Mouse (Mus musculus) midbrain, embryonic 11.5 days (tissue): ENCODE results near the gene Fnip2. TPM values are rescaled to one million over a fixed set of nuclear protein-coding genes. Genes with fewer than 3 reads are reported as not detected.

ENCODE experiments used
- ATAC-seq: fragments of 200-750 bp; cut with Nextera tagmentation; 2 replicates; pipeline ENCODE4 v1.8.0; 2017; ENCODE audit warnings: moderate TSS enrichment, moderate library complexity; ENCODE audit not compliant: low FRiP score
- DNase-seq: peaks from one replicate; pipeline ENCODE4 v3.0.0; 2015; ENCODE audit warnings: low spot score; ENCODE audit errors: missing footprints
- H3K27ac ChIP-seq: fragments of 300-500 bp; sonication (generic); 2 replicates; pipeline ENCODE4 v1.5.1; 2014; ENCODE audit warnings: low read depth, low read length
- H3K27me3 ChIP-seq: fragments of 300-500 bp; sonication (generic); 2 replicates; pipeline ENCODE4 v1.6.1; 2014; ENCODE audit warnings: mild to moderate bottlenecking, low read length, moderate library complexity, mixed read lengths; ENCODE audit not compliant: control insufficient read depth, insufficient read depth
- H3K36me3 ChIP-seq: fragments of 300-500 bp; sonication (generic); 2 replicates; pipeline ENCODE4 v1.6.1; 2014; ENCODE audit warnings: mild to moderate bottlenecking, low read length, moderate library complexity, mixed read lengths; ENCODE audit not compliant: control insufficient read depth, insufficient read depth
- H3K4me1 ChIP-seq: fragments of 300-500 bp; sonication (generic); 2 replicates; pipeline ENCODE4 v1.6.1; 2014; ENCODE audit warnings: low read length; ENCODE audit not compliant: control insufficient read depth, insufficient read depth
- H3K4me2 ChIP-seq: fragments of 300-500 bp; sonication (generic); 2 replicates; pipeline ENCODE4 v1.6.1; 2014; ENCODE audit warnings: mild to moderate bottlenecking, moderate library complexity
- H3K4me3 ChIP-seq: fragments of 300-500 bp; sonication (generic); 2 replicates; pipeline ENCODE4 v1.5.1; 2014; ENCODE audit warnings: low read depth, low read length
- H3K9ac ChIP-seq: fragments of 300-500 bp; sonication (generic); 2 replicates; pipeline ENCODE4 v1.6.1; 2014; ENCODE audit warnings: low read length
- H3K9me3 ChIP-seq: fragments of 300-500 bp; sonication (generic); 2 replicates; pipeline ENCODE4 v1.6.1; 2016; ENCODE audit warnings: low read length; ENCODE audit not compliant: control insufficient read depth
- WGBS: fragments of 180-500 bp; shearing (Covaris S2); extraction: QIAGEN DNeasy Blood & Tissue Kit; methylation state at CpG from one replicate; pipeline ENCODE4 v1.1.7; 2014; 5-methylcytosine and 5-hydroxymethylcytosine counted together
- polyA plus RNA-seq: library from polyadenylated mRNA; unstranded; fragments of >200 nt; fragmentation: Nextera tagmentation; extraction: Ambion mirVana; gene quantifications from 2 replicates; pipeline ENCODE4 v1.2.1, GENCODE M21; 2014

The Fnip2 gene
- polyA plus RNA-seq, 1 experiment from 2014 or later: 4.9 TPM

GRCm38 (mm10) chr3:79495151-79495550 lies 72.4 kb downstream of the Fnip2 start:
- no peaks in the 10 kb centered on the region for H3K27me3 ChIP-seq
- H3K9ac ChIP-seq: no peak overlapping the region
- H3K4me3 ChIP-seq: no peak overlapping the region
- no peak for ATAC-seq
- H3K36me3 ChIP-seq: peaks cover 3% of the 10 kb centered on the region; the same call in 1 of the 2 replicates
- no peak overlapping the region for H3K27ac ChIP-seq
- H3K4me2 ChIP-seq: no peak overlapping the region
- WGBS: 78% methylated on average over 7 of the region's 7 CpGs
- H3K9me3 ChIP-seq: no peaks in the 10 kb centered on the region
- H3K4me1 ChIP-seq: peaks cover 3% of the 10 kb centered on the region; the same call in 1 of the 2 replicates
- no peak for DNase-seq

- WGBS: 84% methylated on average over 8 of the region's 8 CpGs
- H3K4me3 ChIP-seq: no peak overlapping the region
- no peak overlapping the region for H3K9ac ChIP-seq
- no peaks in the 10 kb centered on the region for H3K27me3 ChIP-seq
- H3K4me1 ChIP-seq: no peaks in the 10 kb centered on the region
- no peak overlapping the region for H3K27ac ChIP-seq
- ATAC-seq: no peak
- H3K4me2 ChIP-seq: no peak overlapping the region
- no peaks in the 10 kb centered on the region for H3K9me3 ChIP-seq
- peak; percentile 21 for DNase-seq
- H3K36me3 ChIP-seq: peaks cover 3% of the 10 kb centered on the region; the same call in 1 of the 2 replicates
These were observed 73.6 kb downstream of the Fnip2 start for GRCm38 (mm10) chr3:79494028-79494427.

- peaks cover 5% of the 10 kb centered on the region; the same call in 1 of the 2 replicates for H3K36me3 ChIP-seq
- H3K4me1 ChIP-seq: no peaks in the 10 kb centered on the region
- H3K9ac ChIP-seq: no peak overlapping the region
- ATAC-seq (no peak), DNase-seq (no peak)
- H3K27ac ChIP-seq: no peak overlapping the region
- no peak overlapping the region for H3K4me2 ChIP-seq
- no peak overlapping the region for H3K4me3 ChIP-seq
- WGBS: 98% methylated on average over 10 of the region's 10 CpGs
- no peaks in the 10 kb centered on the region for H3K27me3 ChIP-seq
- no peaks in the 10 kb centered on the region for H3K9me3 ChIP-seq
These were observed 74.5 kb downstream of the Fnip2 start for GRCm38 (mm10) chr3:79493064-79493463.

- ATAC-seq: no peak
- H3K27me3 ChIP-seq: no peaks in the 10 kb centered on the region
- H3K4me1 ChIP-seq: no peaks in the 10 kb centered on the region
- 88% methylated on average over 3 of the region's 3 CpGs for WGBS
- H3K4me3 ChIP-seq: no peak overlapping the region
- no peak overlapping the region for H3K9ac ChIP-seq
- DNase-seq: no peak
- no peak overlapping the region for H3K27ac ChIP-seq
- H3K9me3 ChIP-seq: no peaks in the 10 kb centered on the region
- peaks cover 7% of the 10 kb centered on the region; the same call in 1 of the 2 replicates for H3K36me3 ChIP-seq
- H3K4me2 ChIP-seq: no peak overlapping the region
These were observed 76.0 kb downstream of the Fnip2 start for GRCm38 (mm10) chr3:79491614-79492013.

GRCm38 (mm10) chr3:79490102-79490501 lies 77.5 kb downstream of the Fnip2 start:
- 96% methylated on average over 5 of the region's 5 CpGs for WGBS
- DNase-seq (no peak), ATAC-seq (no peak)
- Histone ChIP-seq H3K27ac (no peak overlapping the region), H3K4me1 (no peaks in the 10 kb centered on the region), H3K4me2 (no peak overlapping the region), H3K9me3 (no peaks in the 10 kb centered on the region), H3K27me3 (no peaks in the 10 kb centered on the region), H3K9ac (no peak overlapping the region), H3K36me3 (peaks cover 7% of the 10 kb centered on the region; the same call in 1 of the 2 replicates), H3K4me3 (no peak overlapping the region)

GRCm38 (mm10) chr3:79488025-79488424 lies 79.6 kb downstream of the Fnip2 start:
- no peak overlapping the region for H3K9ac ChIP-seq
- no peaks in the 10 kb centered on the region for H3K9me3 ChIP-seq
- H3K27me3 ChIP-seq: no peaks in the 10 kb centered on the region
- H3K4me1 ChIP-seq: no peaks in the 10 kb centered on the region
- no peak overlapping the region for H3K4me3 ChIP-seq
- H3K27ac ChIP-seq: no peak overlapping the region
- WGBS: 94% methylated on average over 7 of the region's 7 CpGs
- DNase-seq (no peak), ATAC-seq (no peak)
- H3K36me3 ChIP-seq: peaks cover 11% of the 10 kb centered on the region; the same call in 1 of the 2 replicates
- H3K4me2 ChIP-seq: no peak overlapping the region

GRCm38 (mm10) chr3:79484286-79485063 lies 83.1 kb downstream of the Fnip2 start:
- peaks cover 12% of the 10 kb centered on the region; the same call in 1 of the 2 replicates for H3K36me3 ChIP-seq
- no peaks in the 10 kb centered on the region for H3K4me1 ChIP-seq
- H3K9ac ChIP-seq: no peak overlapping the region
- no peak for ATAC-seq
- no peak overlapping the region for H3K27ac ChIP-seq
- H3K4me3 ChIP-seq: no peak overlapping the region
- no peak overlapping the region for H3K4me2 ChIP-seq
- no peak for DNase-seq
- 88% methylated on average over 16 of the region's 16 CpGs for WGBS
- H3K9me3 ChIP-seq: no peaks in the 10 kb centered on the region
- H3K27me3 ChIP-seq: no peaks in the 10 kb centered on the region

- H3K9ac ChIP-seq: no peak overlapping the region
- H3K4me3 ChIP-seq: no peak overlapping the region
- DNase-seq: no peak
- H3K27ac ChIP-seq: no peak overlapping the region
- WGBS: 90% methylated on average over 4 of the region's 4 CpGs
- no peak for ATAC-seq
- H3K36me3 ChIP-seq: peaks cover 6% of the 10 kb centered on the region; the same call in 1 of the 2 replicates
- H3K4me2 ChIP-seq: no peak overlapping the region
- no peaks in the 10 kb centered on the region for H3K27me3 ChIP-seq
- no peaks in the 10 kb centered on the region for H3K9me3 ChIP-seq
- H3K4me1 ChIP-seq: peaks cover 5% of the 10 kb centered on the region; the same call in 1 of the 2 replicates
These were observed 88.7 kb downstream of the Fnip2 start for GRCm38 (mm10) chr3:79478880-79479279.

- H3K36me3 ChIP-seq: peaks cover 4% of the 10 kb centered on the region; the same call in 1 of the 2 replicates
- DNase-seq (no peak), ATAC-seq (no peak)
- H3K4me2 ChIP-seq: no peak overlapping the region
- WGBS: 90% methylated on average over 8 of the region's 8 CpGs
- H3K4me3 ChIP-seq: no peak overlapping the region
- H3K27me3 ChIP-seq: no peaks in the 10 kb centered on the region
- H3K27ac ChIP-seq: no peak overlapping the region
- H3K4me1 ChIP-seq: peaks cover 5% of the 10 kb centered on the region; the same call in 1 of the 2 replicates
- H3K9ac ChIP-seq: no peak overlapping the region
- no peaks in the 10 kb centered on the region for H3K9me3 ChIP-seq
These were observed 89.2 kb downstream of the Fnip2 start for GRCm38 (mm10) chr3:79478400-79478799.
